Mouse (Mus musculus) G1E (cell line): ENCODE results near the gene Tuba1c. TPM values are rescaled to one million over a fixed set of nuclear protein-coding genes. Genes with fewer than 3 reads are reported as not detected.

ENCODE experiments used
- ATAC-seq: 2 replicates; pipeline ENCODE4 v1.8.0; 2016; ENCODE audit warnings: mild to moderate bottlenecking; ENCODE audit not compliant: insufficient number of reproducible peaks, poor library complexity, low FRiP score, severe bottlenecking; ENCODE audit errors: extremely low read depth
- DNase-seq: peaks from one replicate; pipeline ENCODE4 v3.0.0; 2012; ENCODE audit warnings: low spot score
- H3K27me3 ChIP-seq: 2 replicates; pipeline ENCODE4 v1.6.1; 2012; ENCODE audit warnings: mild to moderate bottlenecking, low read length, inconsistent platforms; ENCODE audit not compliant: insufficient read depth
- H3K36me3 ChIP-seq: replicated peaks from 2 replicates; pipeline ENCODE3; 2012; ENCODE audit warnings: mild to moderate bottlenecking, inconsistent platforms
- H3K4me1 ChIP-seq: 2 replicates; pipeline ENCODE4 v1.6.1; 2012; ENCODE audit warnings: low read depth, low read length, inconsistent platforms, mixed read lengths; ENCODE audit not compliant: insufficient read depth
- H3K4me3 ChIP-seq: 2 replicates; pipeline ENCODE4 v1.5.1; 2012; ENCODE audit warnings: low read depth, mild to moderate bottlenecking, inconsistent platforms, low read length, moderate library complexity, mixed read lengths
- H3K9me3 ChIP-seq: replicated peaks from 2 replicates; pipeline ENCODE4 v1.6.1; 2012; ENCODE audit warnings: inconsistent platforms
- CTCF ChIP-seq: IDR thresholded peaks from 2 replicates; pipeline ENCODE4 v1.5.1; 2012; ENCODE audit warnings: low read depth, low read length, inconsistent platforms, mixed read lengths
- GATA1 ChIP-seq: IDR thresholded peaks from 2 replicates; pipeline ENCODE4 v1.6.1; 2012; ENCODE audit warnings: borderline replicate concordance, low read length, inconsistent platforms, mixed read lengths
- GATA2 ChIP-seq: IDR thresholded peaks from 2 replicates; pipeline ENCODE4 v1.6.1; 2012; ENCODE audit warnings: low read depth, low read length, inconsistent platforms, borderline replicate concordance
- POLR2AphosphoS5 ChIP-seq: IDR thresholded peaks from 2 replicates; pipeline ENCODE4 v1.6.1; 2012; ENCODE audit warnings: low read depth, low read length, inconsistent platforms; ENCODE audit not compliant: insufficient replicate concordance
- TAL1 ChIP-seq: conservative IDR thresholded peaks from 2 replicates; pipeline ENCODE4 v1.6.1; 2012; ENCODE audit warnings: low read depth, low read length, inconsistent platforms, mixed read lengths
- polyA plus RNA-seq: library from polyadenylated mRNA; stranded (reverse); fragments of >175 nt; gene quantifications from 2 replicates; pipeline ENCODE4 v1.2.3, GENCODE M21; 2012
- total RNA-seq, 2 experiments: library from RNA; stranded (forward) in 1 of 2; stranded (reverse) in 1 of 2; fragments of 200-1000 nt in 1 of 2; fragments of >200 nt in 1 of 2; fragmentation: Nextera tagmentation in 1 of 2; gene quantifications; 2 replicates each; pipeline ENCODE4 v1.2.3; 2014 to 2017

Tuba1c gene
- total and polyA plus RNA-seq, 3 experiments, result 72.7 to 856 (median 252) TPM

GRCm38 (mm10) chr15:98989701-98990430 is 39.8 kb upstream of the Tuba1c start:
- Histone ChIP-seq H3K27me3 (no peaks in the 10 kb centered on the region; the same call in 1 of the 2 replicates), H3K9me3 (no peaks in the 10 kb centered on the region), H3K36me3 (no peaks in the 10 kb centered on the region), H3K4me1 (peaks cover 55% of the 10 kb centered on the region), H3K4me3 (no peak overlapping the region; the same call in 1 of the 2 replicates)
- TF ChIP-seq GATA1 (no peak), POLR2AphosphoS5 (no peak), CTCF (no peak), TAL1 (no peak), GATA2 (no peak)
- ATAC-seq (no peak), DNase-seq (no peak)

DNA sequence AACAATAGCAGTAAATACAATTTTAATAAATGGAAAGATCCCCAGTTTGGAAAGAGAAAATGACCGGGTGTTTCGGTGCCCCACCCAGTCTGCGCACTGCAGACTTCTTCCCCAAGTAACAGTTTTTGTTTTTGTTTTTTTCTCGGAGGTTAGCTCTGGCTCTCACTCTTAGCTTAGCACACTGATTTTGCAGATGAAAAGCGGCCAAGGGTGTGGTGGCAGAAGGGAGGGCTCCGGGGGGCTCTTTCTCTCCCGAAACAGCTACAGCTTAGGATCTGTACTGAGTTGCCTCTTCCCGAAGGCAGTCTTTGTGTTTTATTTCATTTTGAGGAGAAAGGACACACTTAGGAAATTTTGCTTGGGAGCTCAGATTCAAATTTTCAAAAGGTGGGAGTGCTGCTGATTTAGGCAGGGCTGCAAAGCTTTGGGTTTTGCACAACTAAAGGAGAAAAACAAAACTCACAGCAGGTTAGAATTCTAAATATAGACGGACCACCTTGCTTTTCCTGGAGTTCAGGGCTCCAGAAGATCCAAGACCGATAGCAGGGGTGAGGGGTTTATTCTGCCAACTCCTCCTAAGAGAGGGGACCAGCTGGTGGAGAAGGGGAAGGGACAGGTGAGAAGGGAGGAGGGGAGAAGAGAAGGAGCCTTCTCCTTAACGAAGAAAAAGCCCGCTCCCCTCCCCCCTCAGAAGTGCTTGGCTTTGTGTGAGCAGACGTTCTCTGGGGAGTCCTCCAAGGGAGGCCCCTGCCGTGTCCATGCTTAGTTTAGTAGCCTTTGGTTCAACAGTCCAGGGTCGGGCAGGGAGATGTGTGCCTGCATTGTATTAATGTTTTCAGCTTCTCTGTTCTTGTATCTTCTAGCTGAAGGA is 38.8 kb upstream of the Tuba1c start:
- peak; percentile 32 for DNase-seq
- H3K27me3 ChIP-seq, result no peaks in the 10 kb centered on the region; the same call in 1 of the 2 replicates
- ATAC-seq, result no peak
- H3K9me3 ChIP-seq, result no peaks in the 10 kb centered on the region
- TF ChIP-seq POLR2AphosphoS5 (no peak), TAL1 (no peak), CTCF (no peak), GATA1 (no peak), GATA2 (no peak)
- no peaks in the 10 kb centered on the region for H3K36me3 ChIP-seq
- H3K4me1 ChIP-seq, result peaks cover 48% of the 10 kb centered on the region
- H3K4me3 ChIP-seq, result no peak overlapping the region; the same call in 1 of the 2 replicates

DNA sequence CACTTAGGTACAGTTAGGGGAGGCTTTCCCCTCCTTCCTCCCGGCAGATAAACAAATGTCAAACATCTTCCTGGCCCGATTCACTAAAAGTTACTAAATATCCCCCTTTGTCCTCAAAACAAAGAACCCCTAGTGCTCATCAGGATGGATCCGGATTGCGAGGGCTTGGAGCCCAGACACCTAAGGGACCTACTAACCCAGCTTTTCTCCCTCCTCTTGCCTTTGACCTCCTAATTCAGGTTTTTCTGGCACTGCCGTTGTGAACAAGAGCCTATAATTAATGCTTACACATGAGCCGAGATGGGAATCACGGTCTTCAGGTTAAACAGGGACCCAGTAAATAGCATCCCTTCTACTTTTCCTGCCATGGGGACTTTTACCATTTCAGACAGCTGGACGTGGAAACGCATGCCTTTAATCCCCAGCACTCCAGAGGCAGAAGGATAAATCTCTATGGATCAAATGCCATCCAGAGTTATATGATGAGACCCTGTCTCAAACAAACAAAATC is 38.1 kb upstream of the Tuba1c start:
- Histone ChIP-seq H3K27me3 (no peaks in the 10 kb centered on the region; the same call in 1 of the 2 replicates), H3K4me1 (peaks cover 48% of the 10 kb centered on the region), H3K9me3 (no peaks in the 10 kb centered on the region), H3K4me3 (no peak overlapping the region; the same call in 1 of the 2 replicates), H3K36me3 (no peaks in the 10 kb centered on the region)
- TF ChIP-seq TAL1, result no peak
- TF ChIP-seq GATA1, result no peak
- no peak for TF ChIP-seq GATA2
- TF ChIP-seq CTCF, result no peak
- no peak for TF ChIP-seq POLR2AphosphoS5
- ATAC-seq (no peak), DNase-seq (no peak)

- DNase-seq (peak; percentile 81), ATAC-seq (peak; percentile 72; the same call in 1 of the 2 replicates)
- Histone ChIP-seq H3K4me3 (peak overlapping the region; percentile 71; the same call in 1 of the 2 replicates), H3K36me3 (no peaks in the 10 kb centered on the region), H3K9me3 (no peaks in the 10 kb centered on the region), H3K4me1 (peaks cover 48% of the 10 kb centered on the region), H3K27me3 (no peaks in the 10 kb centered on the region; the same call in 1 of the 2 replicates)
- TF ChIP-seq TAL1, result no peak
- no peak for TF ChIP-seq POLR2AphosphoS5
- no peak for TF ChIP-seq GATA2
- TF ChIP-seq GATA1, result no peak
- no peak for TF ChIP-seq CTCF
Observed at GRCm38 (mm10) chr15:98992086-98992912, 37.4 kb upstream of the Tuba1c start.

DNA sequence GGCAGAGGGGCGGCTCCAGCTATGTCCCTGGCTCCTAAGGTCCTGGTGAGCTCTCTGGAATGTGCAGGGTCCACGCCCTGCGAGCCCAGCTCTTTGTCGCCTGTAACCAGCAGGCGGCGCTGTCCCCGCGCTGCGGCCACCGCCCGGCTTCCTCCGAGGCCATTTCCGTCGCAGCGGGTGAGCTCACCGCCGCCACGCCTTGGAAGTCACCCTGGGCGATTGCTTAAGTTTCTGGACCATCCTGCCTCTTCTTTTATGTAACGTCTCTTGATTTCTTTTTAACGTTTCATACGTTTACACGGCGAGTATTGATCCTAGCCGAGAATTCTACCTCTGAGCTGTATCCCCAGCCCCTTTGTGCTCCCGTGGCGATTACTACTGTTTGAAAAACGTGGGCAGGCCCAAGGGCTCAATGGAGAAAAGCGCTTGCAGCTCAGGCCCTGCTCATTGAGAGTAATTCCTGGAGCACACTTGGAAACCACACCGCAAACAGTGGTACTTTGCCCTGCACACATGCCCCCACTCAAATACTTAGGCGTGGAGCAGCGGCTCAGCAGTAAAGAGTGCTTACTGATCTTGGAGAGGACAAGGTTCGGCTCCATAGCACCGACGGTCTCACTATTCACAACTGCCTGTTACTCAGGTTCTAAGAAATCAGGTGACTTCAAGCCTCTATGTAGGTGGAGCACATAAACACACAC is 36.4 kb upstream of the Tuba1c start:
- peak; percentile 86 for DNase-seq
- H3K27me3 ChIP-seq, result 0 out of 2 replicates have a peak, but pooled peaks cover 3% of the 10 kb centered on the region
- H3K4me3 ChIP-seq, result peak overlapping the region; percentile 71
- peak; percentile 95 for TF ChIP-seq CTCF
- TF ChIP-seq TAL1, result no peak
- ATAC-seq, result peak; percentile 46
- no peaks in the 10 kb centered on the region for H3K9me3 ChIP-seq
- no peaks in the 10 kb centered on the region for H3K36me3 ChIP-seq
- H3K4me1 ChIP-seq, result peaks cover 50% of the 10 kb centered on the region
